ENCODE assay signal across 24 mouse cellular contexts in the genomic region with DNA sequence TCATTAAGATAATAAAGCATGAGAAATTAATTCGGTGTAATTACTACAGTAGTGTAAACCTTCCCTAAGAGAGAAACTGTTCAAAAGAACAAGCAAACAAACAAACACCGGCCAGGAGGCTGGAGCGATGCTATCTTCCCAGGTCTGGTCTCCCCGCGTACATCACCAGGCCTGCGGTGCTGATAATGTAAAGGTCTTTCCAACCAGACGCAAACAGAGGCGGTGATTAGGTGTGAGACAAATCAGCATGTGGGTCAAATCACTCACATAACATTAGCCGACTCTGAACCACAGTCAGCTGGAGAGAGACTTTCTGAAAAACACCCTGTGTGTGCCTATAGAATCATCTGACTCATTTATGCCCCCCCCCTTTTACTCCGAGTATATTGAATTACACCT. TPM values are rescaled to one million over a fixed set of nuclear protein-coding genes. Genes with fewer than 3 reads are reported as not detected.
DNase-seq lines count a peak whose midpoint lies in the region; ATAC-seq and TF ChIP-seq lines count a peak whose summit lies in the region.
"Had no signal": no experiment of that assay in that cellular context is flagged by ENCODE, and none has a peak within 500 bp of the region (broad histone marks: within the 10 kb centered on the region; RNA-seq: fewer than 3 reads in every experiment).

No protein-coding gene starts in this region.

- H3K27ac ChIP-seq in kidney, embryonic 16.5 days (ENCODE audit: low read length), result peak overlapping the region; percentile 56
- peak overlapping the region; percentile 83 for H3K27ac ChIP-seq in limb, embryonic 14.5 days (replicated peaks; ENCODE audit: low read depth, low read length)
- H3K27ac ChIP-seq: neural tube, embryonic 13.5 days had no signal

- no peaks in the 10 kb centered on the region for H3K27me3 ChIP-seq in kidney, embryonic 16.5 days (ENCODE audit: insufficient read depth, low read length)
- H3K27me3 ChIP-seq in megakaryocyte, embryonic 14.5 days (replicated peaks), result no peaks in the 10 kb centered on the region
- no peaks in the 10 kb centered on the region for H3K27me3 ChIP-seq in limb, embryonic 14.5 days (ENCODE audit: control insufficient read depth, insufficient read depth, low read length)
- H3K27me3 ChIP-seq: liver, embryonic 15.5 days; neural tube, embryonic 13.5 days; stomach, embryonic 15.5 days had no signal

- H3K36me3 ChIP-seq in kidney, embryonic 16.5 days (ENCODE audit: insufficient read depth, low read length), result no peaks in the 10 kb centered on the region
- peaks cover 20% of the 10 kb centered on the region for H3K36me3 ChIP-seq in megakaryocyte, embryonic 14.5 days (replicated peaks; ENCODE audit: low read length)
- no peaks in the 10 kb centered on the region for H3K36me3 ChIP-seq in limb, embryonic 14.5 days (ENCODE audit: control insufficient read depth, insufficient read depth, low read length)
- H3K36me3 ChIP-seq: liver, embryonic 15.5 days; midbrain, embryonic 10.5 days; neural tube, embryonic 13.5 days; stomach, embryonic 15.5 days had no signal

- intact Hi-C loops in heart, postnatal 25 days (cut with DNase I), result no loop called here

- H3K4me2 ChIP-seq in kidney, embryonic 16.5 days (replicated peaks; ENCODE audit: low read depth, low read length), result no peak overlapping the region
- H3K4me2 ChIP-seq in limb, embryonic 14.5 days (replicated peaks; ENCODE audit: low read depth, low read length, severe bottlenecking), result no peak overlapping the region
- H3K4me2 ChIP-seq: liver, embryonic 15.5 days; neural tube, embryonic 13.5 days; stomach, embryonic 15.5 days had no signal

- no peak overlapping the region for H3K9ac ChIP-seq in kidney, embryonic 16.5 days (replicated peaks; ENCODE audit: low read length)
- H3K9ac ChIP-seq in limb, embryonic 14.5 days (ENCODE audit: low read depth, low read length, severe bottlenecking), result no peak overlapping the region
- H3K9ac ChIP-seq: forebrain, postnatal 0 days; liver, embryonic 15.5 days; neural tube, embryonic 13.5 days; stomach, embryonic 15.5 days had no signal

- H3K4me1 ChIP-seq in kidney, embryonic 16.5 days (ENCODE audit: insufficient read depth, low read length), result peaks cover 27% of the 10 kb centered on the region
- peaks cover 29% of the 10 kb centered on the region for H3K4me1 ChIP-seq in megakaryocyte, embryonic 14.5 days
- H3K4me1 ChIP-seq in limb, embryonic 14.5 days (ENCODE audit: control insufficient read depth, insufficient read depth, low read length), result peaks cover 31% of the 10 kb centered on the region
- H3K4me1 ChIP-seq: liver, embryonic 15.5 days had no signal

- no peaks in the 10 kb centered on the region for H3K9me3 ChIP-seq in kidney, embryonic 16.5 days (ENCODE audit: low read length)
- H3K9me3 ChIP-seq in megakaryocyte, embryonic 14.5 days, result peaks cover 34% of the 10 kb centered on the region
- no peaks in the 10 kb centered on the region for H3K9me3 ChIP-seq in limb, embryonic 14.5 days (ENCODE audit: control insufficient read depth, low read length)
- H3K9me3 ChIP-seq: liver, embryonic 15.5 days; midbrain, embryonic 10.5 days; neural tube, embryonic 13.5 days; stomach, embryonic 15.5 days had no signal

- TF ChIP-seq POLR2A in limb, embryonic 14.5 days (IDR thresholded peaks at IDR 0.05; ENCODE audit: borderline replicate concordance, extremely low read depth, insufficient read depth, insufficient read length), result no peak

- ATAC-seq in kidney, embryonic 16.5 days (ENCODE audit: low FRiP score, low TSS enrichment), result no peak
- ATAC-seq in megakaryocyte, adult 5-6 weeks (ENCODE audit: poor library complexity, severe bottlenecking), result no peak
- no peak for ATAC-seq in limb, embryonic 14.5 days (ENCODE audit: low FRiP score, low read depth)
- ATAC-seq: CD4-positive, CD25-positive, alpha-beta regulatory T cell, adult 4 months; forebrain, postnatal 0 days; midbrain, embryonic 16.5 days; Patski had no signal

- 68% methylated on average over 10 of the region's 10 CpGs for WGBS in kidney, embryonic 16.5 days
- WGBS in limb, embryonic 14.5 days, result 27% methylated on average over 10 of the region's 10 CpGs

- peak; percentile 73 for DNase-seq in heart, adult 11 months
- no peak for DNase-seq in heart, postnatal 25 days (ENCODE audit: low spot score)
- DNase-seq in kidney, postnatal 10 days, result no peak
- DNase-seq in limb, embryonic 14.5 days (ENCODE audit: low spot score), result no peak
- DNase-seq in layer of hippocampus, postnatal 14 days (ENCODE audit: low spot score in 2 of 2), result no peak
- DNase-seq: cerebellum, adult 9-10 months; forebrain, postnatal 0 days; gastrocnemius, postnatal 25 days; kidney, adult 18-20 months; kidney, postnatal 4 days; lung, postnatal 4 days; thymus, adult 18-20 months; thymus, postnatal 36 days had no signal

- H3K4me3 ChIP-seq in kidney, embryonic 16.5 days (ENCODE audit: low read length), result no peak overlapping the region
- H3K4me3 ChIP-seq in megakaryocyte, embryonic 14.5 days (replicated peaks), result peak overlapping the region; percentile 35
- no peak overlapping the region for H3K4me3 ChIP-seq in limb, embryonic 14.5 days (replicated peaks; ENCODE audit: low read length)
- H3K4me3 ChIP-seq: liver, embryonic 15.5 days; midbrain, embryonic 10.5 days; myocyte; neural tube, embryonic 13.5 days; stomach, embryonic 15.5 days had no signal

RNA-seq across cellular contexts. Expression of a gene that starts 12.0 kb away (rescaled TPM):
- total RNA-seq in heart, postnatal 25 days (2021), result 10 to 100 TPM; 12.3 to 15.2 TPM
- 2,098 and 2,228 TPM in 2 replicates for polyA plus RNA-seq in kidney, embryonic 16.5 days (2015; fragmentation: Nextera tagmentation; extraction: Ambion mirVana)
- polyA plus RNA-seq in megakaryocyte, embryonic 14.5 days (2012; ENCODE audit: insufficient read depth, low replicate concordance), result 48.4 and 174 TPM in 2 replicates
- total RNA-seq in megakaryocyte, adult 5-6 weeks (2015), result not detected in 2 replicates
- 0.07 and 0.20 TPM in 2 replicates for total RNA-seq in megakaryocyte, adult 5-6 weeks (2017)
- 3,348 and 4,195 TPM in 2 replicates for polyA plus RNA-seq in limb, embryonic 14.5 days (2012; rRNA removed)
- polyA plus RNA-seq in limb, embryonic 14.5 days (2014; fragmentation: Nextera tagmentation; extraction: Ambion mirVana), result 2,178 and 2,321 TPM in 2 replicates
- total RNA-seq in layer of hippocampus, postnatal 14 days (2021), result 10 to 100 TPM; 72.8 to 77.3 TPM

RNA-seq across cellular contexts. Expression of a gene that starts 17.8 kb away (rescaled TPM):
- 1 to 10 TPM; 1.9 to 3.1 TPM for total RNA-seq in heart, postnatal 25 days (2021)
- 20.6 and 21.6 TPM in 2 replicates for polyA plus RNA-seq in kidney, embryonic 16.5 days (2015; fragmentation: Nextera tagmentation; extraction: Ambion mirVana)
- 13.1 and 15.8 TPM in 2 replicates for polyA plus RNA-seq in megakaryocyte, embryonic 14.5 days (2012; ENCODE audit: insufficient read depth, low replicate concordance)
- total RNA-seq in megakaryocyte, adult 5-6 weeks (2015), result 3.5 and 6.0 TPM in 2 replicates
- total RNA-seq in megakaryocyte, adult 5-6 weeks (2017), result 2.0 and 3.1 TPM in 2 replicates
- 44.3 and 48.5 TPM in 2 replicates for polyA plus RNA-seq in limb, embryonic 14.5 days (2012; rRNA removed)
- polyA plus RNA-seq in limb, embryonic 14.5 days (2014; fragmentation: Nextera tagmentation; extraction: Ambion mirVana), result 41.1 and 50.9 TPM in 2 replicates
- 1 to 10 TPM; 4.9 to 6.7 TPM for total RNA-seq in layer of hippocampus, postnatal 14 days (2021)

Comparison
In these comparisons a context has a peak if more than half of its experiments do, and no peak if none do; other contexts are left out.
1. RNA of a gene that starts 12.0 kb away (total RNA-seq): 72.8 to 77.3 TPM in layer of hippocampus, postnatal 14 days and 12.3 to 15.2 TPM in heart, postnatal 25 days; 0.07 to 0.20 TPM in megakaryocyte, adult 5-6 weeks; every median in the first group is over 10 times any median in the second.